Mouse (Mus musculus) layer of hippocampus, adult 8-10 months (tissue): ENCODE results near the gene En1. TPM values are rescaled to one million over a fixed set of nuclear protein-coding genes. Genes with fewer than 3 reads are reported as not detected.

Source experiments
- DNase-seq, 2 experiments: peaks; one replicate each; pipeline ENCODE4 v3.0.0; 2022; ENCODE audit warnings: low spot score in 2 of 2
- total RNA-seq, 4 experiments: library from RNA; stranded (reverse); gene quantifications; 2 replicates each; pipeline ENCODE4 v1.2.4; 2022

The En1 gene
- total RNA-seq, 4 experiments from 2014 or later = not detected

DNA sequence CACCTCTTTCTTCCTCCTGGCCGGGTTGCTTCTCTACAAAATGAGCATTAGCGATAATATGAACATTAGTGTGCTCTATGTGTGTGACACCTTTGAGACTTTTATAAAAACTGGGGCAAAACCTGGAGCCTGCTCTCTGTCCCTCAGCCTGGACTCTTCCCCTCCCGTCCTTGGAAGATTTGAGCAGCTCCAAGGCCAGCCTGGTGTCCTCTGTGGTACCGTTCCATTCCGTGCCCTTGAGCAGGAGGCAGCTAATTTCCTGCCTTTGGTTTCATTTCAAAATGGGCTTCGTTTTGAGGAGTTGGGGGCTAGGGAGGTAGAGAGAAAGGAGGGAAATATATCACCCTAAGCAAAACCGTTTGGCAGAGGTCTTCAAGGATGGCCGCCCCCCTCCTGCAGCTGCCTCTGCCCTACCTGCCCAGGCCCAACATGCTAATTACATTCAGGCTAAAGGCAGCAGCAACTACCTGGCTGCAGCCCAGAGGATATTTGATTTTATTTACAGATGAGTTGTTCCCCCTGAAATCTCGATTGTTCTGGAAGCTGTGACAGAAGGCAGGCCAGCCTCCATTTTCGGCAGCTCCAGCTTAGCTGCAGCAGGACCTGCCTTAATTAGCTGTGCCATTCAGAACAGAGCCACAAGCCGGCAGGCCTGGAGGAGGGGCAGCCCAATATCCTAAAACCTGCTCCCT lies 24.9 kb downstream of the En1 start:
- DNase-seq = no peak

DNA sequence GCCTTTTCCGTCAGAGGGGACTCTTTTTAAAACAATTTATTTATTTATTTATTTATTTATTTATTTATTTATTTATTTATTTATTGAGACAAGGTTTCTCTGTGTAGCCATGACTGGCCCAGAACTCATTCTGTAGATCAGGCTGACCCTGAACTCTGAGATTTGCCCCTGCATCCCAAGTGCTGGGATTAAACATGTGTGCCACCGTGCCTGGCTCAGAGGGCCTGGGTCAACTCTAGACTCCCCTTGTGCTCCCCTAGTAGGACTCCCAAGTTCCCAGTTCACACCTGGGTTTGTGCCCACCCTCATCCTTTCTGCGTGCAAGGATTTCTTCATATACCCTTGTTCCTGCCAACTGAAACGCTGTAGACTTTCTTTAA lies 25.4 kb downstream of the En1 start:
- DNase-seq = no peak

DNA sequence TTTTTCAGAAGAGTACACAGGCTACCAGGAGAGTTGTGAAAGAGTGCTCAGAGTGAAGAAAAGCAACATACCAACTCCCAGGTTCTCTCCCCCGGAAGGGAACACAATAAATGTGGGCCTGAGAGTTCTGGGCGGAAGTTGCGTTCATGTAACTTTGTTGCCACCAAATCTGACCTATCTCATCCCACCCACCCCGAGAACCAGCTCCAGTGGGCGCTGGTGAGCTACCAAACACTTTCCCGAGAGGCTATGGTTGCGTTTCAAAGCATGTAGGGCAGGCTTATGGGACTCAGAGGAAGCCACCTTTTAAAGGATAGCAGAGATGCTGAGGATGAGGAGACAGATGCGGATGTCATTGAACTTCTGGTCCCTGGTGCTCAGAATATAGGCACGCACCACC lies 26.6 kb downstream of the En1 start:
- no peak for DNase-seq

- DNase-seq = no peak
Observed at GRCm38 (mm10) chr1:120643380-120643779, 41.2 kb downstream of the En1 start.

DNA sequence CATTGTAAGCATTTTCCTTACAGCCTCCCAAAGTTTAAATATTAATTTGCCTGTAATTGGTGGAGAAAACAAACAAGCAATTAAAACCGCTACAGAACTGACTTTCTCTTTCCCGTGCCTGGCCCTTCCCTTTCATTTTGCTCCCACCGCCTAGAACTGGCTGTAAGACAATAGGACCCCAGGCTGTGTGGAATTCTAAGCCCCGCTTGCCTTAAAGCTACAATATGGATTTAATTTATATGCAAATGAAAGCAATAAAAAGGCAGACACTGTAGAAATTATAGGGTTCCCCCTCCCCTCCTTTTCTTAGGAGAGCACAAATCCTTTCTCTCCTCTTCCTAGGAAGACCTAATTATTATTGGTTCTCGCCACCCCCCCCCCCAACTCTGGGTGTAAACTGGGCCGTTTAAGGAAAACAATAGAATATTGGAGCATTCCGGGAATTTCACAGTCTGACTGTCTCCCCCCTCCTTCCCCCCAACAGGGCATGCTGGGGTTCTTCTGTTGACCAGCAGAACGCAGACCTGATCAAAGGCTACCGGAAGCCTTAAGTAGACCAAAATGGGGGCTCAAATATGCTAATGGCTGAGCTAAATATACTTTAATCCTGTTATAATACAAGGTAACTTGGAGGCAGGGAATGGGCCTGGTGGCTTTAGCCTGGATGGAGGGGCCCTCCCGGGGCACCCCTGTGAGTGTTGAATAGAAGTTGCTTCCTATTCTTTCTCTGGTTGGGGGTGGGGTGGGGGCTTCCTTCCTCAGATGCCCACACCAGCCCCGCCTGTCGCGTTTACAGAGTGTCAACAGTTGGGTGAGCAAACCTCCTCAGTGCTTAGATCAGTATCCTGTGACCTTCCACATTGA lies 41.9 kb downstream of the En1 start:
- DNase-seq = no peak

DNA sequence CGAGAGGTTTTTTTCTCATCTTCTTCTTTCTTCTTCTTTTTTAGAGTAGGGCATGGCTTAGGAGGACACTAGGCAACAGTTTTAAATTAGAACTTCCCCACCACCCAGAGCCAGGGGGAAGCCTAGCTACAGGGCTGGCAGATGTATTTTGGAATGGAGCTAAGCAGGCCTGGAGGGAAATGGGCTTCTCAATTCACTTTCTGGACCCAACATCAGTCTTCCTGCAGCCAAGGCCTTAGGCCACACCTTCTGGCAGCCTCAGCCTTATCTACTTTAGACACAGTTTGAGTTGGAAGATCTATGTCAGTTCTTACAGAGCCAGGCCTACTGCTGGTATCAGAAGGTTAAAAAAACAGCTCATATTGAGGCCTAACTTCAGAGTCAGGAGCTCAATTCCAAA lies 42.5 kb downstream of the En1 start:
- no peak for DNase-seq

- DNase-seq = no peak
Observed at GRCm38 (mm10) chr1:120650068-120650467, 47.9 kb downstream of the En1 start.

DNA sequence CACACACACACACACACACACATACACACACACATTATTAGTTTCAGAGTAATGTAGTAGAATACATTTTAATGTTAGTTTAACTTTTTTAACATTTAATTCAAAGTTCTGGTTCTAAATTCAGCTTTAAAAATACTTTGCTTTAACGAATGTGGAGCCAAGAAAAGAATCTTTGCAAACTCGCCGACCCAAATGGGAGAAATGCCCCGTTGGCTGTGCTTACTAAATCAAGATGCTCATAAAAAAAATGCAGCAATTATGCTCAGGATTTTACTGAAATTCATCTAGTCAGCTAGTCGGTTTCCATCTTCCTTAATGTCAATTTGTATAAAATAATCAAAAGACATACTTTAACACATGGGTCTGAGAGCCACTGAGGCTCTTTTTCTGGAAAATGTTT lies 49.8 kb downstream of the En1 start:
- DNase-seq = no peak

DNA sequence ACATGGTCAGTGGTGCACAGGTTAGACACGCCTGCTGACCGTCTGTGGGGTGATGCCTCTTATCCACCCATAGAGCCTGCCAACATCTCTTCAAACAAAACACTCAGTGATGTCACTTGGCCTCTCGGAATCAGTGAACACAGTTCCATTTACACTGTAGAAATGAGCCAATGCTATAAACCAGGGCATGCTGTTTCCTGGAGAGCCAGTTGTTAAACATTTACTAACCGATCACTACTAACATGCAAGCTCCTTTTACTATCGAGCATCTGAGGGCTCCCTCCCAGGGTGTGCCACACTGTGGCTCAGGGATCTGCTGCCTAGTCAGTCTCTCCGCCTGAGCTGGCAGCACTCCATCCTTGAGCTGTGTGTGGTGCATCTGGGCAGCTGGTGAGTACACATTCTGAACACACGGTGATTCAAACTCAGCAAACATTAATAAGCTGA lies 52.8 kb downstream of the En1 start:
- peak; percentile 21 to 39 for DNase-seq

Other genes starting within 250 kb of the En1 start
- gene Marco, start 97.4 kb upstream of the En1 start, total RNA-seq = not detected